Mouse (Mus musculus): ENCODE measurements around the gene Clip2.

- TF ChIP-seq POLR2A (IDR thresholded peaks at IDR 0.05; ENCODE audit: insufficient read depth, low read length) (no peak), CTCF (IDR thresholded peaks at IDR 0.05; ENCODE audit: low read depth, low read length) (peak; percentile 99)
Measured at GRCm38 (mm10) chr5:134494142-134494541, 58.1 kb downstream of the Clip2 start.

Measured in ES-Bruce4 (cell line).